Mouse (Mus musculus): ENCODE data around the gene Trim54.

- TF ChIP-seq CTCF (IDR thresholded peaks at IDR 0.05; ENCODE audit: low read depth, low read length) (no peak), GATA1 (IDR thresholded peaks at IDR 0.05; ENCODE audit: borderline replicate concordance, low read length) (no peak), POLR2AphosphoS5 (IDR thresholded peaks at IDR 0.05; ENCODE audit: insufficient replicate concordance, low read depth, low read length) (no peak), TAL1 (conservative IDR thresholded peaks at IDR 0.05; ENCODE audit: low read depth, low read length) (no peak), GATA2 (IDR thresholded peaks at IDR 0.05; ENCODE audit: borderline replicate concordance, low read depth, low read length) (no peak)
Measured at GRCm38 (mm10) chr5:31069810-31070209, 46.7 kb upstream of the Trim54 start.
